Mouse (Mus musculus) urinary bladder, postnatal 10 days (tissue): ENCODE data around the gene Ankrd6.
A peak's percentile ranks its signal among the peaks of the same experiment; 100 is the strongest.
"Not testable (repeated sequence)": the region's sequence is repeated elsewhere in the genome, so short reads cannot be mapped to it uniquely, and the experiment has no call there.

Source experiments
- DNase-seq: peaks from one replicate; pipeline ENCODE4 v3.0.0; 2022; ENCODE audit warnings: low spot score

Gene Ankrd6

GRCm38 (mm10) chr4:32950356-32951034 is at the start of gene Ankrd6:
Gene Ankrd6 (minus strand): TSS chr4:32950841.
- peak; percentile 32 for DNase-seq

GRCm38 (mm10) chr4:32998996-32999395 is 48.4 kb upstream of the Ankrd6 start:
- DNase-seq, result no peak

DNA sequence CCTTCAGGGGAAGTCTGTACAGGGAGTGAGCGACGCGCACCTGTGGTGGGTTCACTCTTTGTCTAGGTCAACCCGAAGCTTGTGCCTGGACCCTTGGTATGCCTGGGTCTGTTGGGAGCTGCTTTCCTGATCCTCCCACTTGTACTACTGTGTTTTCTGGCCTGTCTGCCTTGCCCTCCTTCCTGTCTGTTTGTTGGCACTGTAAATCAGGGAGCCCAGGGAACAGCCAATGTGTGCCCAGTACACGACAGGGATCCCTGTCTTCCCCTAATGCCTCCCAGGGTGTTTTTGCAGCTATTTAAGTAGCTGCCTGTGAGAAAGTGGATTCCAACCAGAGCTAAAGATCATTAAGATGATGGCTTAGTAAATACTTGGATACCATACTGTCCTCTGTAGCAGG is 46.9 kb upstream of the Ankrd6 start:
- DNase-seq, result no peak

- no peak for DNase-seq
Observed at GRCm38 (mm10) chr4:32996083-32996482, 45.4 kb upstream of the Ankrd6 start.

GRCm38 (mm10) chr4:32994168-32994567 is 43.5 kb upstream of the Ankrd6 start:
- no peak for DNase-seq

DNA sequence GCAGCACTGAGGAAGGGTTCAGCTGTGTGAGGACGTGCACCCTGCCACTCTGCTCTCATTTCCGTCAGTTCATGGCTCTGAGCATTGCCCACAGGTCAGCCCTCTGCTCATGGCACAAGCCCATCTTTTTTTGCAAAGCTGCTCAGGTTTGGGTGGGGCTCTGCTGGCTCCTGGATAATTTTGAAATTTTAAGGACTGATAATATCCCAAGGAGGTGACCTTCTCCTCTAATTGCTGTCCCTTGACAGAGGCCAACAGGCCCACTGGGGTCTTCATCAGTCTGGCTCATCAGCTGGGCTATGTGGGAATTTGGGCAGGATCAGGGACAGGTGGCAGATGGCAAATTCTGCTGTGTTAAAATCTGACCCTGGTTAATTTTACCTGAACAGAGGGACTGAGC is 38.7 kb upstream of the Ankrd6 start:
- DNase-seq, result no peak

GRCm38 (mm10) chr4:32987006-32987405 is 36.4 kb upstream of the Ankrd6 start:
- DNase-seq, result no peak

DNA sequence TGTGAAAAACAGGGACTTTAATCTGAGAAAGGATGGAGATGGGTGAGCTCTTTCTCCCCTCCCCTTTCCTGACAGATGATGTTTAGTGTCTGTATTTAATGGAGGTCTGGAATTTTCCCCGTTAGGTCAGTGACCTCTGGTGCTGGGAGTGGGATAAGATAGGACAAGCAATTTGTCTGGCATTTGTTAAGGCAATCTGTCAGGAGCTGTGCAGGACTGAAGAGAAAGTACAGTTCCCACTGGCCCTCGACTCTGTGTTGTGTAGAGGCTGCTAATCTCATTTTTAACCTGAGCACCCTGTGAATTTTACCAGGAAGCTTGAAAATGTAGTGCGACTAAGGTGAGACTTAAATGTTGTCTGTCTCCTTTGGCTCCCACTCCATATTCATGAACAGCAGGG is 35.0 kb upstream of the Ankrd6 start:
- DNase-seq, result no peak

DNA sequence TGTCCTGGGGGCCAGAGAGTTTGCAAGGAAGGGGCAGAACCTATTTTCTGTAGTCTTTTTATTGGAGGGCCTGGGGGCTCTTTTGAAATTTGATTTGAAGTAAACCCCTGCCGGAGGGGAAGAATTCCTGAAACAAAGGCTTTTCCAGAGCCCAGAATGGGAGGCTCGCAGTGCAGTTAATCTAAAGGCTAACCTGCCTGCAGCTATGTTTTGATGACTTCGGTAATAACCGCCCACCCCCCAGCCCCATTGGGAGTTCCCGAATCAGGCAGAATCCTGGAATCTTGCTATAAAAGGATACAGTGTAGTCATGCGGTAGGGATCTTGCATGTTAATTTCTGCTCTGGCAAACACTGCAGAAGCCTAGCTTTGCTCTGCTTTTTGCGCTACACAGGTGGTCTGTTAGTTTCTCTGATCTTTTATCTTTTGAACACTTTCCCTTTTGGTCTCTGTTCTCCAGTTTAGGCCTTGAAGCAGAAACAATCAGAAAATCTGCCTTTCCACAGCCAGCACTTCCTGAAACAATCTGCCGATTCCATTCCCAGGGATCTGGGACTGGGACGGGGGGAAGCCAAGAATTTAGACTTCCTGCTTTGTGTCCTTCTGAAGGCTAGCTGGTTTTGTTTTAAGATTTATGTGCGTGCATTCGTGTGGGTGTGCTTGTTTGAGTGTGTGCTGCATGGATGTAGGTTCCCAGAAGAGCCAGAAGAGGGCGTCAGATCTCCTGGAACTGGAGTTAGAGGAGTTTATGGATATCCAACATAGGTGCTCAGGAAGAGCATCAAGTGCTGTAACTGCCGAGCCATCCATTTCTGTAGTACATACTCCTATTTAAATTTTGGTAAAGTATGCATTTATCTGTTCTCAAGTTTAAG is 34.4 kb upstream of the Ankrd6 start:
- DNase-seq, result no peak

- no peak for DNase-seq
Observed at GRCm38 (mm10) chr4:32984242-32984641, 33.6 kb upstream of the Ankrd6 start.

DNA sequence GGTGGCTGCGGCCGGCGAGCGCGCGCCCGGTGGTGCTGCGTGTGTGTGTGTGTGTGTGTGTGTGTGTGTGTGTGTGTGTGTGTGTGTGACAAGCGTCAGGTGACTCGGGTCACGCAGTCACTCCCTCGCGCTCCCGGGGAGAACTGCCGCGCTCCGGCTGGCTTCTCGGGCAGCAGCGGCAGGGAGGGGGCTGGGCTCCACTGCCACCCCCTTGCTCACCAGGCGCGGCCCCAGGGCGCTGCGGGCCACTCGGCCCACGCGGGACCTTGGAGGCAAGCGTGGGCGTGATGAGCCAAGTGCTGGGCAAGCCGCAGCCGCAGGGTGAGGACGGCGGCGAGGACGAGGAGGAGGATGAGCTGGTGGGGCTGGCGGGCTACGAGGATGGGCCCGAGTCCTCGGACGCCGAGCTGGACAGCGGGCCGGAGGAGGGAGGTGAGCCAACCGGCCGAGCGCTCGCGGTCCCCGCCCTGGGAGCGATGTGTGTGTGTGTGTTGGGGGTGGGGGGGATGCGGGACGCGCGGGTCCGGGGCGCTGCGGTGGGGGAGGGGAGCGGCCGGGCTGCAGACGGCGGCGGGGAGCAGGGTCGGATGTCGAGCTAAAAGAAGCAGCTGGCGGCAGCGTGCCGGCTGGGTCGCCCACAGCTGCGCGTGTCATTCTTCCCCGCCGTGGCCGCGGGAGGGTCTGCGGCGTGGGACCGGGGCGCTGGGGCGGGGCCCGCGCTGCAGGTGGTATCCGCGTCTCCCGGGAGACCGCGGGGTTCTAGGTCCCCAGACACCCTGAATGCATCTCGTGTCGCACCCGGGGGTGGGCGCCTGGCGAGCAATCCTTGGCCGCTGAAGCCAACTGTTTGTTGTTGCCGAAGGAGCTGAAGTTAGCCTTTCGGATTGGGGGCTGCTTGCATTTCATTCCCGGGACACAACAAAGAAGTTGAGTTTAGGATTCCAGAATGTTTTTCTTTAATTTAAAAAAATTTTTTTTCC is 32.8 kb upstream of the Ankrd6 start:
- DNase-seq, result no peak

DNA sequence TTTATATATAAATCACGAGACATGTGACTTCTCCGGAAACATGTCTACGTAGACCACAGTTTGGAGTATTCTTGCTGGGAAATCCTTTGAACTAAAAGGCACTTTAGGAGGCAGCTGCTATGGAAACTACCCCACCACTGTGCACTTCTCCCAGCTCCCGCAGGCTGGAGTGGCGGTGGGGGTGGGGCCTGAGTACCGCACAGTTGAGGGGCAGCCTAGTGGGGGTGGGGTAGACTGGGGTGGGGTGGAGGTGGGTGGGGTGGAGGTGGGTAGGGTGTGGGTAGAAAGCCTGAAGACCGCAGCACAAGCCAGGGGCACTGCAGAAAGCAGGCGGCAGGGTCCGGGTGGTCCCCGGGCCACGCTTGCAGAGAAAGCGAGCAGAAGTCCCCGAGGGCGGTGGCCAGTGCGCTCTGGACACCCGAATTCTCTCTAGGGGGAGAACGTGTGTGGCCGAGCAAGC is 32.1 kb upstream of the Ankrd6 start, which contains the start of gene Rragd:
Rragd (plus strand) TSS at position 322 of the 460 bp plus-strand sequence.
- DNase-seq, result no peak

DNA sequence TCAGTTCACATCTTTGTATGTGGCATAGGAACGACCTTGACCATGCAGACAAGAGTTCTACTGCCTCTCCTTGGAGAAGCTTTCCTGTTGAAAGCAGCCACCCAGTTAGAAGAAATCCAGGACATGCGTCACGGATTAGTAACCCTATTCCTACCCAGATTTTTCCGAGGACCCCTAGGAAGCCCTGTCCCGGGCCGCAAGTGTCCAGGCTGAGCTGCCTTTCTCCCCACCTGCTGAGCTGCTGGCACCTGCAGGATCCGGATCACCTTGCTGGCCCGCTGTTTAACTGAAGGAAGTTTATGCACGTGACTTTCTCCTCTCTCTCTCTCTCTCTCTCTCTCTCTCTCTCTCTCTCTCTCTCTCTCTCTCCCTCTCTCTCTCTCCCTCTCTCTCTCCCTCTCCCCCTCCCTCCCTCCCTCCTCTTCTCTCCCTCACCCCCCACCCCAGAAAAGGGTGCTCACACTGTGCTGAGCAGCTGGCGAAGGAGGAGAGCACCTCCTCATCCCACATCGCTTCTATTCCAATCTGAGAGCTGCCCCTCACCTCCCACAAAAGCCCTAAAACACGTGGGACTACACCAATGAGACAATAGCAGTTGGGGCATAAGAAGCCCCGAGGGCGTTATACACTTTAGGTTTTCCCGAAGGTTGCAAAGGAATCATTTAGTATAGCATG is 31.5 kb upstream of the Ankrd6 start:
- no peak for DNase-seq

DNA sequence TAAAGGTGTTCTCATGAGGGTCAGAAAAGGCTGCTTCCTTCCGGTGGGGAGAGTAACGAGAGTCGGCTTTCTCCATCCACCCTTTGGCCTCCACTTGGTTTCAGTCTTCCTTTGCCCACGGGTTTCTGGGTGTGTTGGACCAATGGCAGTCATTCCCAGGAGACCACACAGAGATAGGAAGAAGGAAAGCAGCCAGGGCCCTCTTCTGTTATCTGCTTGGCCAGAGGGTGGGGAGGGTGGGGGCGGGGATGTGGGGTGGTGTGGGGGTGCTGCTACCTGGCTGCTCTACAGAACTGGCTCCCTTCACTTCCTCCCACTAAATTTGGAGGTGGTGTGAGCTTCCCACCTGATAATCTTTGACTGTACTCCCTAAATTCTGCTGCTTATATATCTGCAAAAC is 31.0 kb upstream of the Ankrd6 start:
- DNase-seq, result no peak

DNA sequence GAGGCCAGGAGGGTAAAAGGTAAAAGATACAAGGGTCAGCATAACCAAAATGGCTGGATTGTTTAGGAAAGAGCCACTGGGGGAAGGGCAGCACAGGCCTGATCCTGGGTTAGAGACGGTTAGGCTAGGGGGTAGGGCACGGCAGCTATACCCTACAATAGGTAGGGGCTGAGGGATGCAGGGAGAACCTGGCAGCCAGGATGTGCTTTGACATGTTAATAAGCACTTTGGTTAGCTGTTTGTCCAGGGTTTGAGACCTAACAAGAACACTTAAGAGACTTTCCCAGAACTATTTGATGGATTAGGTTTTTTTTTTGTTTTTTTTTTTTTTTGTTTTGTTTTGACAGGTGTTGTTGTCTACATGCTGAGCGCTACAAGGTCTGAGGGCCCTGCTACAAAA is 29.4 kb upstream of the Ankrd6 start:
- DNase-seq, result no peak

DNA sequence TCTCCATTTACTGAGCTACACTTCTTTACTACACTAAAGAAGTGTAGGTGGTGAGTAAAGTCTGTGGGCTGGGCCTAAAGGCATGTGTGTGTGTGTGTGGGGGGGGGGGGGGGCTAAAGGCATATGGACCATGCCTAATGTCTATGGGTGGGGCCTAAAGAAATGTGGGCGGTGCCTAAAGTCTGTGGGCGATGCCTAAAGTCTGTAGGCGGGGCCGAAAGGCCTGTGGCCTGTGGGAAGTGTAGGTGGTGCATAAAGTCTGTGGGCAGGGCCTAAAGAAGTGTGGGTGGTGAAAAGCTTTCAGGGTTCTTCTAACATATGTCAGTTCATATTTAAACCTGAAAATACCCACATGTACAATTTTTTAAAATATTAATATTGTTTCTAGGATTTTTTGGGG is 26.7 kb upstream of the Ankrd6 start:
- no peak for DNase-seq

DNA sequence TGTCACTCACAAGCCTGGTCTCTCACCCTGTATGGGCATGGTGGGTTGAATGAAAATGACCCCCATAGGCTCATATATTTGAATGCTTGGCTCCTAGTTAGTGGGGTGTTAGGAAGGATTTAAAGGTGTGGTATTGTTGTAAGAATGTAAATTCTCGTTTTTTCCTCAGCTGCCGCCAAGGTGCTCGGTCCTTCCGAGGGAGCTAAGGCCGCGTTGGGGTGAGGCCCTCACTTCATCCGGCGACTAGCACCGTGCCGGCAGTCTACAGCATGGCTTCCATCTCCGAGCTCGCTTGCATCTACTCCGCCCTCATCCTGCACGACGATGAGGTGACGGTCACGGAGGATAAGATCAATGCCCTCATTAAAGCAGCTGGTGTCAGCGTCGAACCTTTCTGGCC is 14.0 kb upstream of the Ankrd6 start:
- DNase-seq, result not testable (repeated sequence)

DNA sequence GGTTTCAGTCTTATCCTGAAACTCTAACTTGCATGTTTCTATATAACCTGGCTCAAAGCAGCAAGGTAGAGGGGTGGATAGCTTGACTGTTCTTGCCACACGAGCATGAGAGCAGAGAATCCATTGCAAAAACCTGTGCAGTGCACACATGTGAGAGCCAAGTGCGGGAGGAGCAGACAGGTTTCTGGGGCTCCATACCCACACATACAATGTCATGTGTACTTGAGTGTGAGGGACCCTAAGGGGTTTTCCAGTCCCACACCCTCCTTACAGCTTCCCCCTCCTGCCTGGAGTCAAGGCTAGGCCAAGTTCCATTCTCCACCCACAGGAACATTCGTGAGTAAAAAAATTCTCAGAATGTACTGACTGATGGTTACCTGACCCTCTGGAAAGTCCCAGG is 10.8 kb upstream of the Ankrd6 start:
- no peak for DNase-seq

DNA sequence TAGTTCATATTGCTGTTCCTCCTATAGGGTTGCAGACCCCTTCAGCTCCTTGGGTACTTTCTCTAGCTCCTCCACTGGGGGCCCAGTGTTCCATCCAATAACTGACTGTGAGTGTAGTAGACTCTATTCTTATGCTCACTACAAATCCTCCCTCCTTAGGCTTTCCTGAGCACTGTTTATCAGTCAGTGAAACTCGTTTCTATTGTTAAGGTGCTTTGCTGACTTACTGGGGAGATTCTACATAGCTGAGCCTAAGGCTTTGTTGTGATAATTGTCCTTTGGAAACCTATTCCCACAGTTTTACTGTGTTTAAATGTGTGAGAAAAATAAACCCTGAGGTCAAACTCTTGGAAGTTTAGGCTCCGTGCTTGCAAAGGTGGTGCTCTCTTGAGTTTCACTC is 5.8 kb upstream of the Ankrd6 start:
- DNase-seq, result no peak

DNA sequence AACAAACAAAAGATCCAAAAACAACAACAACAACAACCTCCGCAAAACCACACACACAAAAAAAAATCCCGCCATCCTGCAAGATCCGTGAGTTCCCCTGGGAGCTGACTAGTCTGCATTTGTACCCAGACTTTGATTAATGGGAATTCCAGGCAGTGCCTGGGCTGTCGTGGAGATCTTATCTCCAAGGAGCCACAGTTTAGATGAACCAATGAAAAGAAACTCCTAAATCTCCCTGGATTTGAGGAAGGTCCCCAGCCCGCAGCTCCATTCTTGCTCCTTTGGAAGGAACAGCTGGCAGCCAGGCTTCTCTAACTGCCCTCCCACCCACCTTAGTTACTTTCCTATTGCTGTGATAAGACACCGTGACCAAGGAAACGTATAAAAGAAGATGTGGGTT is 2.0 kb upstream of the Ankrd6 start:
- DNase-seq, result no peak
